Mouse (Mus musculus): Measurements from ENCODE around the gene Per3. TPM values are rescaled to one million over a fixed set of nuclear protein-coding genes. Genes with fewer than 3 reads are reported as not detected.

Gene Per3
- polyA plus RNA-seq (2012), result 0.03 and 0.04 TPM in 2 replicates

GRCm38 (mm10) chr4:151044037-151044943 is at the start of gene Per3:
TSS of gene Per3 (minus strand) at chr4:151044665.
- H3K9me3 ChIP-seq (ENCODE audit: control insufficient read depth, low read length), result no peaks in the 10 kb centered on the region
- peaks cover 26% of the 10 kb centered on the region for H3K36me3 ChIP-seq (ENCODE audit: control insufficient read depth)
- H3K27me3 ChIP-seq (ENCODE audit: control insufficient read depth), result peaks cover 8% of the 10 kb centered on the region
- peak within 1 kb of the TSS; percentile 74 for H3K4me3 ChIP-seq (replicated peaks)
- TF ChIP-seq GATA1 (IDR thresholded peaks at IDR 0.05; ENCODE audit: low read length) (no peak), TAL1 (IDR thresholded peaks at IDR 0.05; ENCODE audit: low read length) (no peak)
- H3K4me1 ChIP-seq (ENCODE audit: control insufficient read depth), result peaks cover 16% of the 10 kb centered on the region

- Histone ChIP-seq H3K9me3 (ENCODE audit: control insufficient read depth, low read length) (no peaks in the 10 kb centered on the region), H3K36me3 (ENCODE audit: control insufficient read depth) (no peaks in the 10 kb centered on the region), H3K4me1 (ENCODE audit: control insufficient read depth) (no peaks in the 10 kb centered on the region), H3K4me3 (replicated peaks) (no peak within 1 kb of the TSS), H3K27me3 (ENCODE audit: control insufficient read depth) (no peaks in the 10 kb centered on the region)
- TF ChIP-seq GATA1 (IDR thresholded peaks at IDR 0.05; ENCODE audit: low read length) (no peak), TAL1 (IDR thresholded peaks at IDR 0.05; ENCODE audit: low read length) (no peak)
Measured at GRCm38 (mm10) chr4:151089270-151089669, 44.8 kb upstream of the Per3 start, which contains the start of gene Gm13090. TSS of gene Gm13090 (plus strand) at chr4:151089570.

GRCm38 (mm10) chr4:151088819-151089218 is 44.4 kb upstream of the Per3 start:
- no peak overlapping the region for H3K4me3 ChIP-seq (replicated peaks)
- H3K4me1 ChIP-seq (ENCODE audit: control insufficient read depth), result no peaks in the 10 kb centered on the region
- no peaks in the 10 kb centered on the region for H3K9me3 ChIP-seq (ENCODE audit: control insufficient read depth, low read length)
- H3K27me3 ChIP-seq (ENCODE audit: control insufficient read depth), result no peaks in the 10 kb centered on the region
- H3K36me3 ChIP-seq (ENCODE audit: control insufficient read depth), result no peaks in the 10 kb centered on the region
- no peak for TF ChIP-seq TAL1 (IDR thresholded peaks at IDR 0.05; ENCODE audit: low read length)

DNA sequence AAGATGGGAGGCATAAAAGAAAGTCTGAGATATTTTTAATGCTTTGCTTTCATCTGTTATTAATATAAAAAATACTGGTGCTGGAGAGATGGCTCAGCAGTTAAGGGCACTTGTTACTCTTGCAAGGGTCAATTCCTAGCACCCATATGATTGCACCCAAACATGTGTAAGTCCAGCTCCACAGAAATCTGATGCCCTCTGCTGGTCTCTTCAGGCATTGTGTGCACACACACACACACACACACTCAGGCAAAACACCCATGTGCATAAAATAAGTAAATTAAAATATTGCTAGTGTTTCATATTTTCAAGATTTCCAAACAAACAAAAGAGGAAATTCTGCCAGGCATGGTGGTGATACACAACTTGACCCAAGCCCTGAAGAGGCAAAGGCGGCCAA is 42.9 kb upstream of the Per3 start:
- Histone ChIP-seq H3K4me1 (ENCODE audit: control insufficient read depth) (no peaks in the 10 kb centered on the region), H3K36me3 (ENCODE audit: control insufficient read depth) (no peaks in the 10 kb centered on the region), H3K9me3 (ENCODE audit: control insufficient read depth, low read length) (no peaks in the 10 kb centered on the region), H3K4me3 (replicated peaks) (no peak overlapping the region), H3K27me3 (ENCODE audit: control insufficient read depth) (no peaks in the 10 kb centered on the region)
- TF ChIP-seq TAL1 (IDR thresholded peaks at IDR 0.05; ENCODE audit: low read length), result no peak
- TF ChIP-seq GATA1 (IDR thresholded peaks at IDR 0.05; ENCODE audit: low read length), result no peak

GRCm38 (mm10) chr4:151083027-151083426 is 38.6 kb upstream of the Per3 start:
- Histone ChIP-seq H3K4me1 (ENCODE audit: control insufficient read depth) (no peaks in the 10 kb centered on the region), H3K27me3 (ENCODE audit: control insufficient read depth) (no peaks in the 10 kb centered on the region), H3K4me3 (replicated peaks) (no peak overlapping the region), H3K9me3 (ENCODE audit: control insufficient read depth, low read length) (no peaks in the 10 kb centered on the region), H3K36me3 (ENCODE audit: control insufficient read depth) (no peaks in the 10 kb centered on the region)
- no peak for TF ChIP-seq TAL1 (IDR thresholded peaks at IDR 0.05; ENCODE audit: low read length)
- no peak for TF ChIP-seq GATA1 (IDR thresholded peaks at IDR 0.05; ENCODE audit: low read length)

- TF ChIP-seq GATA1 (IDR thresholded peaks at IDR 0.05; ENCODE audit: low read length) (no peak), TAL1 (IDR thresholded peaks at IDR 0.05; ENCODE audit: low read length) (no peak)
- H3K36me3 ChIP-seq (ENCODE audit: control insufficient read depth), result no peaks in the 10 kb centered on the region
- H3K27me3 ChIP-seq (ENCODE audit: control insufficient read depth), result no peaks in the 10 kb centered on the region
- no peaks in the 10 kb centered on the region for H3K4me1 ChIP-seq (ENCODE audit: control insufficient read depth)
- H3K9me3 ChIP-seq (ENCODE audit: control insufficient read depth, low read length), result no peaks in the 10 kb centered on the region
- no peak overlapping the region for H3K4me3 ChIP-seq (replicated peaks)
Measured at GRCm38 (mm10) chr4:151081977-151082376, 37.5 kb upstream of the Per3 start.

- no peak for TF ChIP-seq TAL1 (IDR thresholded peaks at IDR 0.05; ENCODE audit: low read length)
- TF ChIP-seq GATA1 (IDR thresholded peaks at IDR 0.05; ENCODE audit: low read length), result no peak
- no peaks in the 10 kb centered on the region for H3K4me1 ChIP-seq (ENCODE audit: control insufficient read depth)
Measured at GRCm38 (mm10) chr4:151081355-151081754, 36.9 kb upstream of the Per3 start.

GRCm38 (mm10) chr4:151074817-151075216 is 30.4 kb upstream of the Per3 start:
- Histone ChIP-seq H3K27me3 (ENCODE audit: control insufficient read depth) (no peaks in the 10 kb centered on the region), H3K4me3 (replicated peaks) (no peak overlapping the region), H3K4me1 (ENCODE audit: control insufficient read depth) (no peaks in the 10 kb centered on the region), H3K9me3 (ENCODE audit: control insufficient read depth, low read length) (no peaks in the 10 kb centered on the region), H3K36me3 (ENCODE audit: control insufficient read depth) (no peaks in the 10 kb centered on the region)
- no peak for TF ChIP-seq GATA1 (IDR thresholded peaks at IDR 0.05; ENCODE audit: low read length)
- no peak for TF ChIP-seq TAL1 (IDR thresholded peaks at IDR 0.05; ENCODE audit: low read length)

More at GRCm38 (mm10) chr4:151081355-151081754, 36.9 kb upstream of the Per3 start:
- Histone ChIP-seq H3K4me3 (replicated peaks) (no peak overlapping the region), H3K27me3 (ENCODE audit: control insufficient read depth) (no peaks in the 10 kb centered on the region), H3K36me3 (ENCODE audit: control insufficient read depth) (no peaks in the 10 kb centered on the region), H3K9me3 (ENCODE audit: control insufficient read depth, low read length) (no peaks in the 10 kb centered on the region)

- H3K27me3 ChIP-seq (ENCODE audit: control insufficient read depth), result no peaks in the 10 kb centered on the region
- H3K4me3 ChIP-seq (replicated peaks), result no peak overlapping the region
- TF ChIP-seq GATA1 (IDR thresholded peaks at IDR 0.05; ENCODE audit: low read length) (no peak), TAL1 (IDR thresholded peaks at IDR 0.05; ENCODE audit: low read length) (no peak)
- H3K36me3 ChIP-seq (ENCODE audit: control insufficient read depth), result no peaks in the 10 kb centered on the region
- no peaks in the 10 kb centered on the region for H3K9me3 ChIP-seq (ENCODE audit: control insufficient read depth, low read length)
- H3K4me1 ChIP-seq (ENCODE audit: control insufficient read depth), result no peaks in the 10 kb centered on the region
Measured at GRCm38 (mm10) chr4:151073108-151073744, 28.8 kb upstream of the Per3 start.
